In the genomic region with DNA sequence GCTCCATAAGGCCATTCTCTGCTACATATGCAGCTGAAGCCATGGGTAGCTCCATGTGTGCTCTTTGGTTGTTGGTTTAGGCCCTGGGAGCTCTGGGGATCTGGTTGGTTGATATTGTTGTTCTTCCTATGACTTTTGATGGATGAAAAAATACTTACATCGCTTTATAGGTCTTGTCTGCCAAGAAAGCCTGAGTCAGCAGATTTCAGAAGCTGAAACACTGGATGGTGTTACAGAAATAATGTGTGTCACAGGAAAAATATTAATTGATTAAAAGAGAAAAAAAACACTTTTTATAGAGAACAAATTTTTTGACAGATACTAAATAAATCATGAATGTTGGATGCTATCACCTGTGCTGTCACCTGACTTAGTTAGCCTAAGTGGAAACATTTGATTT, we compare ENCODE assay signal across 24 mouse cellular contexts. TPM values are rescaled to one million over a fixed set of nuclear protein-coding genes. Genes with fewer than 3 reads are reported as not detected.
DNase-seq lines count a peak whose midpoint lies in the region; ATAC-seq and TF ChIP-seq lines count a peak whose summit lies in the region.
"Had no signal": no experiment of that assay in that cellular context is flagged by ENCODE, and none has a peak within 500 bp of the region (broad histone marks: within the 10 kb centered on the region; RNA-seq: fewer than 3 reads in every experiment).

No protein-coding gene starts in this region.

- no peaks in the 10 kb centered on the region for H3K9me3 ChIP-seq in CH12.LX (replicated peaks; ENCODE audit: low read length)
- H3K9me3 ChIP-seq in ES-E14 (ENCODE audit: control insufficient read depth, insufficient read depth, low read depth, low read length) = no peaks in the 10 kb centered on the region
- H3K9me3 ChIP-seq in MEL (replicated peaks; ENCODE audit: insufficient read depth, low read length) = no peaks in the 10 kb centered on the region
- H3K9me3 ChIP-seq: G1E had no signal

- H3K4me1 ChIP-seq in CH12.LX (ENCODE audit: control insufficient read depth in 1 of 2, insufficient read depth in 2 of 2) (peaks cover 0 to 5% of the 10 kb centered on the region in 2 experiments; a peak in 1 of 4 replicates), ES-E14 (ENCODE audit: control insufficient read depth in 2 of 2, insufficient read depth in 2 of 2, low read length in 2 of 2, poor library complexity in 1 of 2) (no peaks in the 10 kb centered on the region), MEL (ENCODE audit: control insufficient read depth in 1 of 2, insufficient read depth in 2 of 2, low read length in 2 of 2) (no peaks in the 10 kb centered on the region)

- H3K4me3 ChIP-seq in CH12.LX (replicated peaks in 1 of 3; ENCODE audit: low read depth in 2 of 3, low read length in 2 of 3, poor library complexity in 1 of 3) = no peak overlapping the region
- no peak overlapping the region for H3K4me3 ChIP-seq in ES-E14 (ENCODE audit: insufficient read depth in 1 of 2, low read depth in 1 of 2, low read length in 2 of 2, poor library complexity in 1 of 2, severe bottlenecking in 1 of 2)
- no peak overlapping the region for H3K4me3 ChIP-seq in MEL (ENCODE audit: control insufficient read depth in 1 of 2, insufficient read depth in 1 of 2, low read depth in 2 of 2, low read length in 2 of 2)

- TF ChIP-seq CTCF in CH12.LX (conservative IDR thresholded peaks at IDR 0.05 in 1 of 2, IDR thresholded peaks at IDR 0.05 in 1 of 2; ENCODE audit: low read depth in 2 of 2, low read length in 2 of 2) (no peak), MEL (IDR thresholded peaks at IDR 0.05 in 2 of 3, conservative IDR thresholded peaks at IDR 0.05 in 1 of 3; ENCODE audit: control insufficient read depth in 1 of 3, insufficient read depth in 1 of 3, low read depth in 2 of 3, low read length in 3 of 3, poor library complexity in 1 of 3, severe bottlenecking in 1 of 3) (no peak)

- no peaks in the 10 kb centered on the region for H3K27me3 ChIP-seq in CH12.LX (replicated peaks)
- no peaks in the 10 kb centered on the region for H3K27me3 ChIP-seq in MEL (ENCODE audit: control insufficient read depth in 1 of 2, insufficient read depth in 2 of 2, low read length in 2 of 2)

- ATAC-seq in cerebellum, adult (ENCODE audit: insufficient number of reproducible peaks, low FRiP score, low TSS enrichment) = no peak
- ATAC-seq in frontal cortex, adult (ENCODE audit: low TSS enrichment) = no peak
- ATAC-seq: activated CD4-positive, CD25-positive, alpha-beta regulatory T cell, adult 4 months; CD4-positive, CD25-positive, alpha-beta regulatory T cell, adult 4 months; Patski had no signal

- H3K36me3 ChIP-seq in CH12.LX (replicated peaks in 1 of 2; ENCODE audit: control insufficient read depth in 1 of 2, insufficient read depth in 1 of 2, low read length in 1 of 2) = no peaks in the 10 kb centered on the region
- H3K36me3 ChIP-seq in ES-E14 (ENCODE audit: control insufficient read depth, insufficient read depth, low read length, poor library complexity, severe bottlenecking) = no peaks in the 10 kb centered on the region
- no peaks in the 10 kb centered on the region for H3K36me3 ChIP-seq in MEL (ENCODE audit: control insufficient read depth in 1 of 2, insufficient read depth in 2 of 2, low read length in 2 of 2)
- H3K36me3 ChIP-seq: G1E had no signal

- H3K9ac ChIP-seq in CH12.LX (ENCODE audit: insufficient read depth, low read depth) (no peak overlapping the region), ES-E14 (ENCODE audit: insufficient read depth, low read depth, low read length, poor library complexity, severe bottlenecking) (no peak overlapping the region), MEL (ENCODE audit: control insufficient read depth, low read depth, low read length, poor library complexity, severe bottlenecking) (no peak overlapping the region)

- TF ChIP-seq RAD21 in CH12.LX (IDR thresholded peaks at IDR 0.05; ENCODE audit: low read depth, low read length) = no peak
- TF ChIP-seq RAD21 in MEL (IDR thresholded peaks at IDR 0.05; ENCODE audit: low read depth, low read length) = no peak

- TF ChIP-seq EP300 in CH12.LX (IDR thresholded peaks at IDR 0.05; ENCODE audit: low read length) (no peak), MEL (IDR thresholded peaks at IDR 0.05; ENCODE audit: low read depth in 1 of 2, low read length in 2 of 2) (no peak)

- H3K27ac ChIP-seq in CH12.LX (ENCODE audit: insufficient read depth, low read depth) = no peak overlapping the region
- H3K27ac ChIP-seq in ES-E14 (ENCODE audit: insufficient read depth, low read depth, low read length, poor library complexity, severe bottlenecking) = no peak overlapping the region
- no peak overlapping the region for H3K27ac ChIP-seq in MEL (ENCODE audit: control insufficient read depth, low read depth, low read length)

- in situ Hi-C loops in CH12.LX (cut with MboI; ENCODE audit: low pct_ligation_motif_present, low pct_unique_long_range_greater_than_20kb, low sequenced_read_pairs) (no loop called here), ES-E14 (cut with MboI; ENCODE audit: low sequenced_read_pairs in 2 of 2, unreplicated experiment in 2 of 2) (no loop called here)

- TF ChIP-seq POLR2A in CH12.LX (IDR thresholded peaks at IDR 0.05; ENCODE audit: low read depth, low read length) = no peak
- TF ChIP-seq POLR2A in MEL (IDR thresholded peaks at IDR 0.05; ENCODE audit: control insufficient read depth in 1 of 2, insufficient read depth in 1 of 2, low read depth in 1 of 2, low read length in 2 of 2, poor library complexity in 1 of 2) = no peak

- H3K79me2 ChIP-seq in CH12.LX (replicated peaks; ENCODE audit: control insufficient read depth, extremely low read depth, insufficient read depth, poor library complexity, severe bottlenecking) (no peaks in the 10 kb centered on the region), MEL (ENCODE audit: control insufficient read depth, insufficient read depth, low read length, poor library complexity) (no peaks in the 10 kb centered on the region)

- DNase-seq in CH12.LX (ENCODE audit: extremely low read depth) = no peak
- DNase-seq in ES-E14 (ENCODE audit: low read depth, low spot score) = no peak
- no peak for DNase-seq in MEL (ENCODE audit: low read depth, low spot score)
- DNase-seq in B cell, adult 2 months = no peak
- DNase-seq: adrenal gland, adult 2 months; adrenal gland, adult 8-10 months; adrenal gland, postnatal 10 days; adrenal gland, postnatal 14 days; adrenal gland, postnatal 25 days; adrenal gland, postnatal 36 days; cerebellum, adult 11 months; cerebellum, adult 11-12 months; cerebellum, adult 18-20 months; cerebellum, adult 2 months; cerebellum, adult 8-10 months; cerebellum, adult 9-10 months; cerebellum, adult 9-11 months; cerebellum, postnatal 10 days had no signal

- dilution Hi-C loops in CH12.LX (cut with MboI; ENCODE audit: extremely low pct_ligation_motif_present, extremely low pct_unique_long_range_greater_than_20kb, low sequenced_read_pairs) = no loop called here

- H3K4me2 ChIP-seq in CH12.LX (ENCODE audit: insufficient read depth, low read depth, poor library complexity, severe bottlenecking) = no peak overlapping the region

TF ChIP-seq in CH12.LX, 34 proteins besides CTCF, POLR2A, EP300 and RAD21:
- TF ChIP-seq MAFK (IDR thresholded peaks at IDR 0.05; ENCODE audit: insufficient replicate concordance, low read length) (peak; percentile 93), SIN3A (IDR thresholded peaks at IDR 0.05; ENCODE audit: low read length) (no peak)

TF ChIP-seq in ES-E14, 5 proteins besides CTCF, POLR2A, EP300 and RAD21:
- no peak for TF ChIP-seq ZC3H11A (IDR thresholded peaks at IDR 0.05; ENCODE audit: borderline replicate concordance, low read depth, low read length)
- TF ChIP-seq MAFK (IDR thresholded peaks at IDR 0.05; ENCODE audit: insufficient read depth, low read depth, low read length) = peak; percentile 90

TF ChIP-seq in MEL, 35 proteins besides CTCF, POLR2A, EP300 and RAD21:
- TF ChIP-seq MAFK (IDR thresholded peaks at IDR 0.05; ENCODE audit: borderline replicate concordance, low read depth, low read length) (peak; percentile 87), USF1 (IDR thresholded peaks at IDR 0.05; ENCODE audit: low read depth, low read length) (no peak)

RNA-seq across cellular contexts. Expression of gene Plxna2, which starts 52.4 kb away (rescaled TPM):
- total RNA-seq in CH12.LX (2012; rRNA removed) = 0.04 and 0.13 TPM in 2 replicates
- total RNA-seq in CH12.LX (2014; rRNA removed) = 0.05 TPM in 2 replicates
- 0.04 and 0.16 TPM in 2 replicates for polyA plus RNA-seq in CH12.LX (2012; ENCODE audit: insufficient read length, low read depth)
- total RNA-seq in ES-E14 (2012; rRNA removed) = 3.9 and 5.2 TPM in 2 replicates
- total RNA-seq in MEL (2012; rRNA removed) = under 0.01 and 0.13 TPM in 2 replicates
- polyA plus RNA-seq in MEL (2012; ENCODE audit: insufficient read depth in 1 of 2, insufficient read length in 2 of 2, low read depth in 1 of 2, low replicate concordance in 2 of 2, missing spikeins in 1 of 2) = under 1 TPM in 1 of 2 experiments, not detected in 1; 0.03 TPM
- polyA plus RNA-seq: activated CD4-positive, CD25-positive, alpha-beta regulatory T cell, adult 4 months; CD4-positive, CD25-positive, alpha-beta regulatory T cell, adult 4 months; G1E had no signal

Comparison
In these comparisons a context has a peak if more than half of its experiments do, and no peak if none do; other contexts are left out.
1. Of the 35 proteins assayed by ChIP-seq in both MEL and CH12.LX: peak only in MEL: none; only in CH12.LX: none; in both: MAFK; in neither: 34.